Mouse (Mus musculus) lung, embryonic 16.5 days (tissue): ENCODE measurements around the gene Umad1. TPM values are rescaled to one million over a fixed set of nuclear protein-coding genes. Genes with fewer than 3 reads are reported as not detected.

Experiments
- ATAC-seq: fragments of 200-750 bp; cut with Nextera tagmentation; 2 replicates; pipeline ENCODE4 v1.8.0; 2017; ENCODE audit warnings: low read depth, mild to moderate bottlenecking, moderate library complexity
- H3K27ac ChIP-seq: fragments of 300-500 bp; sonication (generic); 2 replicates; pipeline ENCODE4 v1.5.1; 2014; ENCODE audit warnings: mild to moderate bottlenecking, control low read depth, low read length
- H3K27me3 ChIP-seq: fragments of 300-500 bp; sonication (generic); 2 replicates; pipeline ENCODE4 v1.6.1; 2014; ENCODE audit warnings: low read depth, low read length, mixed read lengths; ENCODE audit not compliant: control insufficient read depth, insufficient read depth
- H3K36me3 ChIP-seq: fragments of 300-500 bp; sonication (generic); 2 replicates; pipeline ENCODE4 v1.6.1; 2014; ENCODE audit warnings: low read length; ENCODE audit not compliant: control insufficient read depth, insufficient read depth
- H3K4me1 ChIP-seq: fragments of 300-500 bp; sonication (generic); replicated peaks from 2 replicates; pipeline ENCODE4 v1.6.1; 2014; ENCODE audit warnings: low read length, mixed read lengths; ENCODE audit not compliant: control insufficient read depth, insufficient read depth
- H3K4me2 ChIP-seq: fragments of 300-500 bp; sonication (generic); 2 replicates; pipeline ENCODE4 v1.6.1; 2014; ENCODE audit warnings: low read depth, low read length, control low read depth
- H3K4me3 ChIP-seq: fragments of 300-500 bp; sonication (generic); 2 replicates; pipeline ENCODE4 v1.5.1; 2014; ENCODE audit warnings: mild to moderate bottlenecking, low read length, control low read depth
- H3K9ac ChIP-seq: fragments of 300-500 bp; sonication (generic); 2 replicates; pipeline ENCODE4 v1.6.1; 2014; ENCODE audit warnings: low read length, control low read depth
- H3K9me3 ChIP-seq: fragments of 300-500 bp; sonication (generic); 2 replicates; pipeline ENCODE4 v1.6.1; 2016; ENCODE audit warnings: low read length; ENCODE audit not compliant: control insufficient read depth
- WGBS: fragments of 180-500 bp; shearing (Covaris S2); extraction: QIAGEN DNeasy Blood & Tissue Kit; methylation state at CpG from one replicate; pipeline ENCODE4 v1.1.7; 2014; 5-methylcytosine and 5-hydroxymethylcytosine counted together
- polyA plus RNA-seq: library from polyadenylated mRNA; unstranded; fragments of >200 nt; fragmentation: Nextera tagmentation; extraction: Ambion mirVana; gene quantifications from 2 replicates; pipeline ENCODE4 v1.2.1, GENCODE M21; 2015

The Umad1 gene
- polyA plus RNA-seq, 1 experiment from 2014 or later = 26.7 TPM

DNA sequence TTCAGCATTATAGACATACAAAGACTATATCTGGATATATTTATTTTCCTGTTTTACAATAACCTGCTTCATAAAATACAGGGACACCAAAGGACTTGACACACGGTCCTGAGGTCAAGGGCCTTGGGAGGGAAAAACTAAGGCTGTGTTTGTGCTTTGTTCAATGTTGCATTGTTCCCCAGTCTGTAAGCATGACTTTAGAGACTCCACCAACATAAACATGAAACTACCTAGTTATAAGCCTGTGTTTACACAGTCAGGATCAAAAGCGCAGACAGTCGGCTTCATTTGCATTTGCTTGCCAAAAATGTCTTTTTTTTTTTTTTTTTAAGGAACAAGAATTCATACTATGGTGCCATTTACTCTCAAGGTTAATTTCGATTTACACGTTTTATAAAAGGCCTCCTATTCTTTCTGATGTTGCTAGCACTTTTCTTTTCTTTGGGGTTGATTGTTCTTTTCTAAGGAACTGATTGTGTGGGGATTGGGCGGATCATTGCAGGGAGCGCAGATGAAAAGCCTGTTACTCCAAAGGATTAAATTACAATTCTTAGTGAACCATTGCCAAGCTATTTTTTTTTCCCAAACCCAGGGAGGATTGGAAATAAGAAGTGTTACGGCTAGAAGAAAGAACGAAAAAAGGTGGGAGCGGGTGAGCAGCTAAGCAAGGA is 208.7 kb downstream of the Umad1 start:
- H3K4me1 ChIP-seq = peaks cover 37% of the 10 kb centered on the region
- H3K27me3 ChIP-seq = no peaks in the 10 kb centered on the region
- no peaks in the 10 kb centered on the region for H3K36me3 ChIP-seq
- no peak for ATAC-seq
- H3K4me3 ChIP-seq = no peak overlapping the region
- no peak overlapping the region for H3K4me2 ChIP-seq
- no peaks in the 10 kb centered on the region for H3K9me3 ChIP-seq
- H3K27ac ChIP-seq = peak overlapping the region; percentile 5; the same call in 1 of the 2 replicates
- no peak overlapping the region for H3K9ac ChIP-seq
- WGBS = 54% methylated on average over 10 of the region's 10 CpGs

- H3K9ac ChIP-seq = no peak overlapping the region
- H3K9me3 ChIP-seq = no peaks in the 10 kb centered on the region
- H3K27me3 ChIP-seq = no peaks in the 10 kb centered on the region
- no peak overlapping the region for H3K4me3 ChIP-seq
- H3K4me1 ChIP-seq = peaks cover 55% of the 10 kb centered on the region
- WGBS = 46% methylated on average over 3 of the region's 3 CpGs
- peak overlapping the region; percentile 67 for H3K27ac ChIP-seq
- ATAC-seq = peak; percentile 72
- H3K4me2 ChIP-seq = no peak overlapping the region
- no peaks in the 10 kb centered on the region for H3K36me3 ChIP-seq
Measured at GRCm38 (mm10) chr6:8469918-8470317, 210.8 kb downstream of the Umad1 start.

- Histone ChIP-seq H3K9me3 (no peaks in the 10 kb centered on the region), H3K27me3 (no peaks in the 10 kb centered on the region), H3K4me1 (peaks cover 49% of the 10 kb centered on the region), H3K4me2 (no peak overlapping the region), H3K9ac (no peak overlapping the region), H3K4me3 (no peak overlapping the region), H3K36me3 (no peaks in the 10 kb centered on the region), H3K27ac (no peak overlapping the region; the same call in 1 of the 2 replicates)
- ATAC-seq = no peak
- 67% methylated on average over 3 of the region's 3 CpGs for WGBS
Measured at GRCm38 (mm10) chr6:8472125-8472524, 213.0 kb downstream of the Umad1 start.

GRCm38 (mm10) chr6:8472915-8473314 is 213.8 kb downstream of the Umad1 start:
- Histone ChIP-seq H3K4me1 (peaks cover 41% of the 10 kb centered on the region), H3K27ac (peak overlapping the region; percentile 86), H3K36me3 (no peaks in the 10 kb centered on the region), H3K4me2 (0 out of 2 replicates have a peak overlapping the region, but pooled peaks have one; percentile 12), H3K9me3 (no peaks in the 10 kb centered on the region), H3K9ac (no peak overlapping the region), H3K27me3 (no peaks in the 10 kb centered on the region), H3K4me3 (no peak overlapping the region)
- peak; percentile 70 for ATAC-seq
- 7% methylated on average over 5 of the region's 5 CpGs for whole genome bisulfite sequencing

DNA sequence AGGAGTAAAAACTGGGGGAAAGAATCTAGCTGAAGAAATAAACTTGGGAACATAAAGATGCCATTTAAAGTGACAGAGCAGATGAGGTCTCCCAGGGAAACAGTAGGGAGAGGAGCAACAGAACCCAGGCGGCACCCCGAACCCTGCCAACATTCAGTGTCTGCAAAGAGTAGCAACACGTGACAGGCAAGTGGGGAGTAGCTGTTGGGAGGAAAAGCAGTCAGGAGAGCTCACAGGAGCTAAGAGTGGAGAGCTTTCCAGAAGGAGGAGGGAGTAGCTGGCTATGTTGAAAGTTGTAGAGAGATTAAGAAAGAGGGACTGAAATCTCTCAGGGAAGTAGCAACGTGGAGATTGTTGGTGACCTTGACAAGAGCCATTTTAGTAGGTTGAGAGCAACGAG is 214.4 kb downstream of the Umad1 start:
- Histone ChIP-seq H3K4me1 (peaks cover 38% of the 10 kb centered on the region), H3K4me2 (no peak overlapping the region), H3K9me3 (no peaks in the 10 kb centered on the region), H3K9ac (no peak overlapping the region), H3K4me3 (no peak overlapping the region), H3K27me3 (no peaks in the 10 kb centered on the region), H3K27ac (peak overlapping the region; percentile 86), H3K36me3 (no peaks in the 10 kb centered on the region)
- WGBS = 25% methylated on average over 5 of the region's 5 CpGs
- ATAC-seq = peak; percentile 62

DNA sequence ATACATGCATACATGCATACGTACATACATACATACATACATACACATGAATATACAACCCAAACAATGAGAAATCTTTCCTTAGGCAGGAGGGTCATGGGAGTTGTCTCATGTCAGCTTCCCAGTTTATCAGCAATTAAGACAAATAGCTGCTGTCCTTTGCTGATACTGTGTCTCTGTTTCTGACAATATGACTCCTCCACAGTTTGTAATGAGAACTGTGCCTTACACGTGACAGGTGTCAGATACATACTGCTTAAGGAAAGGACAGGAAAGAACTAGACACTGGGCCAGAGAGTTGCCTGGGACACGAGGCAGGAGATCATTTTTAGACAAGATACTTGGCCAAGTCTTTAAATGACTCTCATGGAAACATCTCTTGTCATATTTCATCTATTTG is 215.2 kb downstream of the Umad1 start:
- ATAC-seq = no peak
- Histone ChIP-seq H3K27me3 (no peaks in the 10 kb centered on the region), H3K4me1 (peaks cover 37% of the 10 kb centered on the region), H3K9me3 (no peaks in the 10 kb centered on the region), H3K4me2 (no peak overlapping the region), H3K4me3 (no peak overlapping the region), H3K9ac (no peak overlapping the region), H3K36me3 (no peaks in the 10 kb centered on the region), H3K27ac (0 out of 2 replicates have a peak overlapping the region, but pooled peaks have one; percentile 7)
- WGBS = 59% methylated on average over 3 of the region's 3 CpGs

DNA sequence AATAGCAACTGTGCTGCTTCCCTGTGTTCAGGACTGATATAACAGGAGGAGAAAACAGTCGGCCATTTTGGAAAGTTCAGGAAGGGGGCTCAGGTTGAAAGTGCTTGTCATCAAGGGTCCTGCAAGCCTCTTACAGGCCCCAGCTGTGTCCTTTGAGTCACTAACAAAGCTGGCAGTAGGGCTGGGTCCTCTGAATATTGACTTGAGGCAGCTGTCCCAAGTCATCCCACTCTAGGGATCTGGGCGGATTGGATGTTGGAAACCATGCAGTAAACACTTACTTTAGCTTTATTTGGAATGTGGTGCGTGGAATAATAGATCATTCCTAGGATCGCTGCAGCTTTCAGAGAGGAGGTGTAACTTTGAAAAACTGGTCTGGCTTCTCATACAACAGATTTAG is 215.7 kb downstream of the Umad1 start:
- Histone ChIP-seq H3K4me2 (no peak overlapping the region), H3K9me3 (no peaks in the 10 kb centered on the region), H3K4me1 (peaks cover 34% of the 10 kb centered on the region), H3K9ac (no peak overlapping the region), H3K4me3 (no peak overlapping the region), H3K27me3 (no peaks in the 10 kb centered on the region), H3K27ac (0 out of 2 replicates have a peak overlapping the region, but pooled peaks have one; percentile 7), H3K36me3 (no peaks in the 10 kb centered on the region)
- ATAC-seq = peak; percentile 47
- WGBS = 45% methylated on average over 4 of the region's 4 CpGs

GRCm38 (mm10) chr6:8479176-8479575 is 220.1 kb downstream of the Umad1 start:
- Histone ChIP-seq H3K9ac (no peak overlapping the region), H3K4me3 (no peak overlapping the region), H3K4me2 (no peak overlapping the region), H3K4me1 (peaks cover 10% of the 10 kb centered on the region), H3K9me3 (no peaks in the 10 kb centered on the region), H3K27me3 (no peaks in the 10 kb centered on the region), H3K27ac (no peak overlapping the region), H3K36me3 (no peaks in the 10 kb centered on the region)
- ATAC-seq = peak; percentile 67; the same call in 1 of the 2 replicates
- 32% methylated on average over 1 of the region's 1 CpGs for WGBS

DNA sequence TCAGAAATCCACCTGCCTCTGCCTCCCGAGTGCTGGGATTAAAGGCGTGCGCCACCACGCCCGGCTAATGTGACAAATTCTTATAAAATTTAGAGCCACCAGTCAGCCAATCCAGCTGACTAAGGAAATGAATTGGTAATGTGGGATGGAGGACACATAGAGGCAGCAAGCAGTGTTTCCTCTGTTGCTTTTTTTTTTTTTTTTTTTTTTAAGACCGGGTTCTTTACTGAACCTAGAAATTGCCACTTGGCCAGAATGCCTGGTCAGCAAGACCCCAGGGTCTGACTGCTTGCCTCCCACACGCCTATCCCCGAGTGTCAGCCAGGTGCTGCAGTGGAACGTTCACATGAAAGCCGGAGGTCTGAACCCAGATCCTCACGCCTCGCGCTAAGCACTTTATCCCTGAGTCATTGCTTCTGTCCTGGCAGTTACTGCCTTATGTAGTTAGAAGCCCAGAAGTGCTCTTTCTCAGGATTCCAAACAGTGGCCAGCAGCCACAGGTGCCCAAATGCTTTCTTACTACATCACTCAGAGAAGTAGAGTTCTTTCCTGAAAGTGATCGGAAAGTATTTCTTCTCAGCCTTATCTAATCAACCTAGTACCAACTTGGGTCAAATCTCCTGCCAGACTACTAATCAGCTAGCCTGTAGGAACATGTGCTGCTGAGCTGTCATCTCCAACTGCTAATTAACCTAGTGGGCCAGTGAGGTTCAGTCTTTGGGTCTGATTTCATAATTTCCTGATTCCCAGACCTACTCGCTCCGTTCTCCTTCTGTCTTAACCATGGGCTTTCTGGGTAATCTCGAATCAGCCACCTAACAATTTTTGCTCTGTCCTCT is 225.6 kb downstream of the Umad1 start:
- H3K4me2 ChIP-seq = no peak overlapping the region
- no peak overlapping the region for H3K9ac ChIP-seq
- 84% methylated on average over 17 of the region's 17 CpGs for WGBS
- H3K36me3 ChIP-seq = no peaks in the 10 kb centered on the region
- H3K4me1 ChIP-seq = no peaks in the 10 kb centered on the region; the same call in none of the 2 replicates
- no peak overlapping the region for H3K4me3 ChIP-seq
- no peak overlapping the region for H3K27ac ChIP-seq
- no peak for ATAC-seq
- H3K9me3 ChIP-seq = no peaks in the 10 kb centered on the region
- no peaks in the 10 kb centered on the region for H3K27me3 ChIP-seq
